ENCODE assay signal across 11 mouse cellular contexts in the genomic region with DNA sequence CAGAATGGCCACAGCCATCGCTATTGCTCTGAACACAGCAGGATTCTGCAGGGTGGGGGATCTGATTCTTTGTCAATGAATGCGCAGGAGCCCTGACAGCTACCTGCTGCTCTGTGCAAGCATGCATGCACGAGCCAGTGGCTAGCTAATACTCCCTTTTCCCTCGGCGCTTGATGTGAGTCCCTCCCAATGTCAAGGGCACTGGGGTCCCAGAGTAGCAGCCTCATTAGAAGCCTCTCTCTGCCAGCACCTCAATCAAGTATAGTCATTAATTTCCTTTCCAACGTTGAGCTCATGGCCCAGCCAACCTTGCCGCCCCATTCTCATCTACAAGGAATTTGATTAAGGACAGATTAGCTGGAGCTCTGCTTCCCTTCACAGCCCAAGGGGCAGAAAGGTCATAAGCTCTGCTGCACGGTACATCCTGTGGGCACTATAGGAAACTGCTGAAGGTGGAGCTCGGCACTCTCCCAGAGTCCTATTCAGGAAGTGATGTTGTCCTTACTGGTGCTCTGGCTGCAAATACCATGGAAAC.
DNase-seq lines count a peak whose midpoint lies in the region; ATAC-seq and TF ChIP-seq lines count a peak whose summit lies in the region.
"Had no signal": no experiment of that assay in that cellular context is flagged by ENCODE, and none has a peak within 500 bp of the region (broad histone marks: within the 10 kb centered on the region; RNA-seq: fewer than 3 reads in every experiment).

No protein-coding gene starts in this region.

- ATAC-seq in heart, embryonic 11.5 days (replicated peaks; ENCODE audit: insufficient number of reproducible peaks, low FRiP score, low TSS enrichment) = peak; percentile 74
- peak; percentile 89 for ATAC-seq in kidney, embryonic 15.5 days (replicated peaks; ENCODE audit: low FRiP score)
- ATAC-seq in granulocyte monocyte progenitor cell, adult 5-6 weeks (replicated peaks; ENCODE audit: poor library complexity, severe bottlenecking) = no peak
- no peak for ATAC-seq in erythroblast, adult 5-6 weeks (replicated peaks; ENCODE audit: low FRiP score, poor library complexity, severe bottlenecking)
- no peak for ATAC-seq in hindbrain, embryonic 14.5 days (ENCODE audit: low FRiP score)
- ATAC-seq: intestine, embryonic 15.5 days had no signal

- H3K9me3 ChIP-seq in heart, embryonic 11.5 days (replicated peaks; ENCODE audit: control insufficient read depth, low read length) = no peaks in the 10 kb centered on the region
- no peaks in the 10 kb centered on the region for H3K9me3 ChIP-seq in kidney, embryonic 15.5 days (replicated peaks)
- no peaks in the 10 kb centered on the region for H3K9me3 ChIP-seq in hindbrain, embryonic 14.5 days (ENCODE audit: control insufficient read depth, low read length)
- H3K9me3 ChIP-seq: intestine, embryonic 15.5 days; limb, embryonic 12.5 days had no signal

- no peak overlapping the region for H3K4me2 ChIP-seq in heart, embryonic 11.5 days
- no peak overlapping the region for H3K4me2 ChIP-seq in kidney, embryonic 15.5 days
- H3K4me2 ChIP-seq in hindbrain, embryonic 14.5 days (replicated peaks) = no peak overlapping the region
- H3K4me2 ChIP-seq: intestine, embryonic 15.5 days; limb, embryonic 12.5 days had no signal

- peak; percentile 62 to 67 for DNase-seq in lung, adult 18-20 months
- DNase-seq in lung, adult 2 months = no peak
- peak; percentile 28 for DNase-seq in skeletal muscle tissue, adult 2 months (ENCODE audit: low read depth, low spot score)
- DNase-seq in hindbrain, embryonic 14.5 days (ENCODE audit: low spot score) = no peak
- DNase-seq: cerebellum, postnatal 36 days had no signal

- H3K36me3 ChIP-seq in heart, embryonic 11.5 days (ENCODE audit: control insufficient read depth, insufficient read depth, low read length) = no peaks in the 10 kb centered on the region
- H3K36me3 ChIP-seq in kidney, embryonic 15.5 days = no peaks in the 10 kb centered on the region
- H3K36me3 ChIP-seq in hindbrain, embryonic 14.5 days (replicated peaks; ENCODE audit: control insufficient read depth, insufficient read depth) = no peaks in the 10 kb centered on the region
- H3K36me3 ChIP-seq: intestine, embryonic 15.5 days; limb, embryonic 12.5 days had no signal

- H3K27me3 ChIP-seq in heart, embryonic 11.5 days (ENCODE audit: control insufficient read depth, insufficient read depth, low read length) = no peaks in the 10 kb centered on the region
- H3K27me3 ChIP-seq in kidney, embryonic 15.5 days = no peaks in the 10 kb centered on the region
- H3K27me3 ChIP-seq in hindbrain, embryonic 14.5 days (ENCODE audit: control insufficient read depth, insufficient read depth, low read length) = no peaks in the 10 kb centered on the region; the same call in 1 of the 2 replicates
- H3K27me3 ChIP-seq: intestine, embryonic 15.5 days; limb, embryonic 12.5 days had no signal

- H3K4me1 ChIP-seq in lung, adult 2 months (ENCODE audit: control insufficient read depth, insufficient read depth, low read length) = peaks cover 9% of the 10 kb centered on the region
- peaks cover 3% of the 10 kb centered on the region; the same call in 1 of the 2 replicates for H3K4me1 ChIP-seq in heart, embryonic 11.5 days (ENCODE audit: control insufficient read depth, insufficient read depth, low read length)
- H3K4me1 ChIP-seq in kidney, embryonic 15.5 days = peaks cover 15% of the 10 kb centered on the region
- H3K4me1 ChIP-seq in hindbrain, embryonic 14.5 days (replicated peaks; ENCODE audit: control insufficient read depth, insufficient read depth, low read length) = no peaks in the 10 kb centered on the region
- H3K4me1 ChIP-seq: limb, embryonic 12.5 days had no signal

- H3K4me3 ChIP-seq in lung, adult 2 months (replicated peaks; ENCODE audit: extremely low read depth, low read depth, low read length) = no peak overlapping the region
- H3K4me3 ChIP-seq in heart, embryonic 11.5 days (ENCODE audit: low read depth, low read length) = no peak overlapping the region
- no peak overlapping the region for H3K4me3 ChIP-seq in kidney, embryonic 15.5 days (replicated peaks)
- no peak overlapping the region for H3K4me3 ChIP-seq in hindbrain, embryonic 14.5 days (replicated peaks; ENCODE audit: low read length)
- H3K4me3 ChIP-seq: intestine, embryonic 15.5 days; limb, embryonic 12.5 days had no signal

- no peak for TF ChIP-seq POLR2A in lung, adult 2 months (IDR thresholded peaks at IDR 0.05; ENCODE audit: borderline replicate concordance, extremely low read depth, low read depth, low read length)

- TF ChIP-seq CTCF in lung, adult 2 months (IDR thresholded peaks at IDR 0.05; ENCODE audit: insufficient read depth, low read length) = no peak

- H3K9ac ChIP-seq in heart, embryonic 11.5 days (ENCODE audit: low read depth, low read length) = no peak overlapping the region
- H3K9ac ChIP-seq in kidney, embryonic 15.5 days = no peak overlapping the region
- H3K9ac ChIP-seq in hindbrain, embryonic 14.5 days = no peak overlapping the region
- H3K9ac ChIP-seq: intestine, embryonic 15.5 days; limb, embryonic 12.5 days had no signal

- WGBS in lung, adult 2 months = 44% methylated on average over 9 of the region's 9 CpGs
- 36% methylated on average over 9 of the region's 9 CpGs for WGBS in heart, embryonic 11.5 days (ENCODE audit: insufficient replicate concordance)
- WGBS in kidney, embryonic 15.5 days = 23% methylated on average over 9 of the region's 9 CpGs
- WGBS in hindbrain, embryonic 14.5 days = 26% methylated on average over 9 of the region's 9 CpGs

- peak overlapping the region; percentile 25; the same call in 1 of the 2 replicates for H3K27ac ChIP-seq in heart, embryonic 11.5 days (ENCODE audit: low read depth, low read length)
- H3K27ac ChIP-seq in kidney, embryonic 15.5 days = peak overlapping the region; percentile 57
- H3K27ac ChIP-seq in hindbrain, embryonic 14.5 days = no peak overlapping the region
- H3K27ac ChIP-seq: intestine, embryonic 15.5 days; limb, embryonic 12.5 days had no signal

Comparison
In these comparisons a context has a peak if more than half of its experiments do, and no peak if none do; other contexts are left out.
1. DNase-seq: peak in lung, adult 18-20 months (2 of 2) and skeletal muscle tissue, adult 2 months (single experiment); none in lung, adult 2 months (single experiment) and hindbrain, embryonic 14.5 days (single experiment).
2. ATAC-seq: peak in heart, embryonic 11.5 days (single experiment) and kidney, embryonic 15.5 days (single experiment); none in granulocyte monocyte progenitor cell, adult 5-6 weeks (single experiment), erythroblast, adult 5-6 weeks (single experiment) and hindbrain, embryonic 14.5 days (single experiment).